In the genomic region with DNA sequence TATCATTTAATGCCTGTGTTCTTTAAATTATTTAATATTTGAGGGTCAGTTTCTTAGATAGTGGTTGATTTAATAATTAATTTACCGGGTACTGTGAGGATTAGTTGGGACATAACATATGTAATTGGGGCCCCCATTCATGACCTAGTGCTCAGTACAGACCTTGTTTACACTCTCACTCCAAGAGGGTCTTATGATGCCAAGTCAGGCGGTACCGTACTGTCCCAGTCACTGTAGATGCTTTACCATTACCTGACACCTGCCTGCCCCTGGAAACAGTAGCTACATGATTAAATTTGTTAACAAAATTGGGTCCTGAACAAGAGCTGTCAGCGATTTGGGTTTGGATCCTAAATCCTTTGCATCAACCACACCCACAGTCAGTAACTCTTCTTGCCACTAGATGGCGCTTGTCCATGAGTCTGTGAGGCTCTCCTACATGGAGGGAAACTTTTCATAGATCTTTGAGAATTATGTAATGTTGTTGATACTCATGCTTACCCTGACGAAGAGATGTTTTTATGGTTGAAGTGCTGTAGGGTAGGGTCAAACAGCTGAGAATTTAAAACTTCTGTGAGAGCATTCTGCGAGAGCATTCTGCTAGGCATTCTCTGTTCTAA, we compare ENCODE assay signal across 8 mouse cellular contexts. TPM values are rescaled to one million over a fixed set of nuclear protein-coding genes. Genes with fewer than 3 reads are reported as not detected.
DNase-seq lines count a peak whose midpoint lies in the region; ATAC-seq and TF ChIP-seq lines count a peak whose summit lies in the region.

No protein-coding gene starts in this region.

- no peaks in the 10 kb centered on the region for H3K9me3 ChIP-seq in forebrain, embryonic 13.5 days (replicated peaks)
- no peaks in the 10 kb centered on the region for H3K9me3 ChIP-seq in hindbrain, embryonic 11.5 days (ENCODE audit: control insufficient read depth, low read length)
- no peaks in the 10 kb centered on the region for H3K9me3 ChIP-seq in liver, postnatal 0 days (ENCODE audit: low read length)
- no peaks in the 10 kb centered on the region for H3K9me3 ChIP-seq in neural tube, embryonic 13.5 days

- no peak overlapping the region for H3K4me2 ChIP-seq in forebrain, embryonic 13.5 days
- H3K4me2 ChIP-seq in hindbrain, embryonic 11.5 days (replicated peaks; ENCODE audit: low read depth, low read length) = no peak overlapping the region
- H3K4me2 ChIP-seq in liver, postnatal 0 days (ENCODE audit: low read depth, low read length) = peak overlapping the region; percentile 40
- H3K4me2 ChIP-seq in neural tube, embryonic 13.5 days = no peak overlapping the region

- no peaks in the 10 kb centered on the region for H3K36me3 ChIP-seq in forebrain, embryonic 13.5 days (ENCODE audit: poor library complexity, severe bottlenecking)
- no peaks in the 10 kb centered on the region for H3K36me3 ChIP-seq in hindbrain, embryonic 11.5 days (ENCODE audit: control insufficient read depth, insufficient read depth, low read length)
- no peaks in the 10 kb centered on the region for H3K36me3 ChIP-seq in liver, postnatal 0 days (replicated peaks; ENCODE audit: insufficient read depth, low read length)
- no peaks in the 10 kb centered on the region for H3K36me3 ChIP-seq in neural tube, embryonic 13.5 days

- H3K4me1 ChIP-seq in forebrain, embryonic 13.5 days = peaks cover 11% of the 10 kb centered on the region; the same call in 1 of the 2 replicates
- H3K4me1 ChIP-seq in hindbrain, embryonic 11.5 days (replicated peaks; ENCODE audit: control insufficient read depth, insufficient read depth, low read length) = no peaks in the 10 kb centered on the region
- peaks cover 14% of the 10 kb centered on the region for H3K4me1 ChIP-seq in liver, postnatal 0 days (ENCODE audit: insufficient read depth)
- no peaks in the 10 kb centered on the region for H3K4me1 ChIP-seq in neural tube, embryonic 13.5 days (replicated peaks)

- H3K9ac ChIP-seq in forebrain, embryonic 13.5 days = no peak overlapping the region
- H3K9ac ChIP-seq in hindbrain, embryonic 11.5 days (ENCODE audit: low read depth, low read length) = no peak overlapping the region
- no peak overlapping the region for H3K9ac ChIP-seq in liver, postnatal 0 days (replicated peaks)
- no peak overlapping the region for H3K9ac ChIP-seq in neural tube, embryonic 13.5 days

- peak; percentile 98 for TF ChIP-seq CTCF in liver, postnatal 0 days (IDR thresholded peaks at IDR 0.05; ENCODE audit: low read depth)

- H3K4me3 ChIP-seq in forebrain, embryonic 13.5 days = no peak overlapping the region
- no peak overlapping the region for H3K4me3 ChIP-seq in hindbrain, embryonic 11.5 days (ENCODE audit: low read depth, low read length)
- H3K4me3 ChIP-seq in liver, postnatal 0 days (ENCODE audit: low read depth, low read length) = no peak overlapping the region
- no peak overlapping the region for H3K4me3 ChIP-seq in neural tube, embryonic 13.5 days

- no peak for TF ChIP-seq EP300 in liver, postnatal 0 days (IDR thresholded peaks at IDR 0.05; ENCODE audit: low read depth)

- H3K27me3 ChIP-seq in forebrain, embryonic 13.5 days = no peaks in the 10 kb centered on the region
- no peaks in the 10 kb centered on the region for H3K27me3 ChIP-seq in hindbrain, embryonic 11.5 days (ENCODE audit: control insufficient read depth, insufficient read depth, low read length)
- no peaks in the 10 kb centered on the region for H3K27me3 ChIP-seq in liver, postnatal 0 days (ENCODE audit: insufficient read depth, low read length)
- H3K27me3 ChIP-seq in neural tube, embryonic 13.5 days = no peaks in the 10 kb centered on the region

- DNase-seq in MN1 (ENCODE audit: low spot score) = peak; percentile 60
- peak; percentile 52 for DNase-seq in cerebellum, adult 11 months
- peak; percentile 70 for DNase-seq in hindbrain, embryonic 11.5 days (ENCODE audit: low spot score)
- DNase-seq in layer of hippocampus, adult 18-20 months (ENCODE audit: low spot score in 2 of 2) = peak; percentile 66 to 86
- peak; percentile 59 for DNase-seq in liver, postnatal 0 days
- DNase-seq in thymus, postnatal 25 days = peak; percentile 41

- no peak overlapping the region for H3K27ac ChIP-seq in forebrain, embryonic 13.5 days
- no peak overlapping the region for H3K27ac ChIP-seq in hindbrain, embryonic 11.5 days (ENCODE audit: low read depth, low read length)
- H3K27ac ChIP-seq in liver, postnatal 0 days (ENCODE audit: low read depth) = no peak overlapping the region
- H3K27ac ChIP-seq in neural tube, embryonic 13.5 days (replicated peaks) = no peak overlapping the region

- 43% methylated on average over 7 of the region's 7 CpGs for WGBS in forebrain, embryonic 13.5 days
- 44% methylated on average over 7 of the region's 7 CpGs for WGBS in hindbrain, embryonic 11.5 days
- WGBS in liver, postnatal 0 days (ENCODE audit: insufficient replicate concordance) = 44% methylated on average over 7 of the region's 7 CpGs
- WGBS in neural tube, embryonic 13.5 days = 41% methylated on average over 7 of the region's 7 CpGs

- peak; percentile 84 for ATAC-seq in forebrain, embryonic 13.5 days
- peak; percentile 49; the same call in 1 of the 2 replicates for ATAC-seq in hindbrain, embryonic 11.5 days (ENCODE audit: low FRiP score)
- peak; percentile 76 for ATAC-seq in liver, postnatal 0 days
- peak; percentile 59; the same call in 1 of the 2 replicates for ATAC-seq in neural tube, embryonic 13.5 days (ENCODE audit: low read depth)

RNA-seq across cellular contexts. Expression of a gene that starts 33.2 kb away (rescaled TPM):
- 49.5 and 52.4 TPM in 2 replicates for polyA plus RNA-seq in forebrain, embryonic 13.5 days (2015; fragmentation: Nextera tagmentation; extraction: Ambion mirVana)
- polyA plus RNA-seq in hindbrain, embryonic 11.5 days (2014; fragmentation: Nextera tagmentation; extraction: Ambion mirVana) = 43.1 and 52.1 TPM in 2 replicates
- 10 to 100 TPM; 47.4 to 47.7 TPM for total RNA-seq in layer of hippocampus, adult 18-20 months (2021)
- 11.0 and 11.9 TPM in 2 replicates for polyA plus RNA-seq in liver, postnatal 0 days (2015; fragmentation: Nextera tagmentation; extraction: Ambion mirVana)
- polyA plus RNA-seq in neural tube, embryonic 13.5 days (2015; fragmentation: Nextera tagmentation; extraction: Ambion mirVana) = 56.9 and 60.6 TPM in 2 replicates
